Mouse (Mus musculus) CD4-positive, CD25-positive, alpha-beta regulatory T cell, adult 4 months (primary cell): Measurements from ENCODE around the gene Gpr37l1. TPM values are rescaled to one million over a fixed set of nuclear protein-coding genes. Genes with fewer than 3 reads are reported as not detected.

ENCODE experiments used
- ATAC-seq: one replicate; pipeline ENCODE4 v1.8.0; 2017
- polyA plus RNA-seq, 2 experiments: library from polyadenylated mRNA; unstranded; fragments of 100-300 nt; shearing (Covaris generic); gene quantifications; one replicate each; pipeline ENCODE4 v1.2.1; 2017

Gpr37l1 gene
- polyA plus RNA-seq, 2 experiments from 2014 or later = not detected

DNA sequence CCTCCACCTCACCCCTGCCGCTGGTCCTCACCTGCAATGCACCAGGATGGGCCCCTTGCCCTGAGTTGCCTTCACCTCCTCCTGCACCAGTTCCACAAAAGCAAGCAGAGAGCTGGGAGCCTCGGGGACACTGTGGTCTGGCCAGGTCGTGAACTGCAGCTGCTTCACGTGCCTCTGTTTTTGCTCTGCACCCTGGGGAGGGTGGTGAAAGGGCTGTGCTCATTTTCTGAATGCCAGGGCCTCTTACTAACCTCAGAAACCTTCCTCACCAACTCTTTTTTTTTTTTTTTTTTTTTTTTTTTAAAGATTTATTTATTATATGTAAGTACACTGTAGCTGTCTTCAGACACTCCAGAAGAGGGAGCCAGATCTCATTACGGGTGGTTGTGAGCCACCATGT, 56.2 kb downstream of the Gpr37l1 start:
- peak; percentile 28 for ATAC-seq

Other genes with a start within 250 kb of the Gpr37l1 start
- gene Ppp1r12b, start 211.7 kb downstream of the Gpr37l1 start, polyA plus RNA-seq = 1 to 10 TPM; 7.7 to 7.9 TPM
- 1 to 10 TPM; 5.6 to 6.3 TPM for gene Ube2t, start 205.1 kb downstream of the Gpr37l1 start, polyA plus RNA-seq
- gene Lgr6, start 62.4 kb downstream of the Gpr37l1 start, polyA plus RNA-seq = under 1 TPM in 1 of 2 experiments, not detected in 1; 0.08 TPM
- 100 to 1,000 TPM; 166 to 302 TPM for gene Ptpn7, start 35.0 kb downstream of the Gpr37l1 start, polyA plus RNA-seq
- gene Arl8a, start 20.9 kb downstream of the Gpr37l1 start, polyA plus RNA-seq = 10 to 100 TPM; 11.5 to 13.8 TPM
- not detected for gene Elf3, start 90.9 kb upstream of the Gpr37l1 start, polyA plus RNA-seq
- gene Rnpep, start 116.4 kb upstream of the Gpr37l1 start, polyA plus RNA-seq = 10 to 100 TPM; 34.5 to 45.6 TPM
- gene Timm17a, start 146.1 kb upstream of the Gpr37l1 start, polyA plus RNA-seq = 100 to 1,000 TPM; 197 to 215 TPM
- gene Lmod1, start 157.1 kb upstream of the Gpr37l1 start, polyA plus RNA-seq = under 1 TPM in 1 of 2 experiments, not detected in 1; 0.15 TPM
- under 1 TPM in 1 of 2 experiments, not detected in 1; 0.36 TPM for gene Shisa4, start 207.6 kb upstream of the Gpr37l1 start, polyA plus RNA-seq